Mouse (Mus musculus) cerebellum, adult 2 months (tissue): ENCODE measurements around the gene Etv5.

ENCODE experiments used
- CTCF ChIP-seq: fragments of 200-500 bp; IDR thresholded peaks from 2 replicates; pipeline ENCODE4 v1.5.1; 2011; ENCODE audit warnings: low read depth, mild to moderate bottlenecking, control low read depth, low read length, moderate library complexity, borderline replicate concordance; ENCODE audit not compliant: insufficient read depth
- POLR2A ChIP-seq: fragments of 200-500 bp; IDR thresholded peaks from 2 replicates; pipeline ENCODE4 v1.6.1; 2011; ENCODE audit warnings: low read length, control low read depth, borderline replicate concordance; ENCODE audit not compliant: insufficient read depth

GRCm38 (mm10) chr16:22466381-22466780, 26.9 kb upstream of the Etv5 start:
- TF ChIP-seq CTCF (no peak), POLR2A (no peak)
